Mouse (Mus musculus) midbrain, embryonic 13.5 days (tissue): ENCODE measurements at regions not wholly inside any gene's neighbourhood (a gene's known extent, or its start where the extent isn't known, plus 50 kb on each side); places are given as distances from the start of the nearest gene placed in this dataset.
A peak's percentile ranks its signal among the peaks of the same experiment; 100 is the strongest.

Experiments
- ATAC-seq: fragments of 200-750 bp; cut with Nextera tagmentation; 2 replicates; pipeline ENCODE4 v1.8.0; 2017; ENCODE audit warnings: mild to moderate bottlenecking, moderate TSS enrichment, moderate library complexity
- H3K27ac ChIP-seq: fragments of 300-500 bp; sonication (generic); 2 replicates; pipeline ENCODE4 v1.5.1; 2015; ENCODE audit warnings: inconsistent platforms, mild to moderate bottlenecking, moderate library complexity
- H3K27me3 ChIP-seq: fragments of 300-500 bp; sonication (generic); 2 replicates; pipeline ENCODE4 v1.6.1; 2015; ENCODE audit warnings: mild to moderate bottlenecking, inconsistent platforms
- H3K36me3 ChIP-seq: fragments of 300-500 bp; sonication (generic); 2 replicates; pipeline ENCODE4 v1.6.1; 2015; ENCODE audit warnings: mild to moderate bottlenecking, inconsistent platforms
- H3K4me1 ChIP-seq: fragments of 300-500 bp; sonication (generic); replicated peaks from 2 replicates; pipeline ENCODE4 v1.6.1; 2015; ENCODE audit warnings: inconsistent platforms
- H3K4me2 ChIP-seq: fragments of 300-500 bp; sonication (generic); replicated peaks from 2 replicates; pipeline ENCODE4 v1.6.1; 2015; ENCODE audit warnings: moderate library complexity, mild to moderate bottlenecking, inconsistent platforms
- H3K4me3 ChIP-seq: fragments of 300-500 bp; sonication (generic); replicated peaks from 2 replicates; pipeline ENCODE4 v1.5.1; 2015; ENCODE audit warnings: mild to moderate bottlenecking, inconsistent platforms
- H3K9ac ChIP-seq: fragments of 300-500 bp; sonication (generic); replicated peaks from 2 replicates; pipeline ENCODE4 v1.6.1; 2015; ENCODE audit warnings: mild to moderate bottlenecking, inconsistent platforms
- H3K9me3 ChIP-seq: fragments of 300-500 bp; sonication (generic); 2 replicates; pipeline ENCODE4 v1.6.1; 2016; ENCODE audit warnings: mild to moderate bottlenecking, inconsistent platforms
- WGBS: fragments of 180-500 bp; shearing (Covaris S2); methylation state at CpG from one replicate; pipeline ENCODE4 v1.1.7; 2015; 5-methylcytosine and 5-hydroxymethylcytosine counted together

DNA sequence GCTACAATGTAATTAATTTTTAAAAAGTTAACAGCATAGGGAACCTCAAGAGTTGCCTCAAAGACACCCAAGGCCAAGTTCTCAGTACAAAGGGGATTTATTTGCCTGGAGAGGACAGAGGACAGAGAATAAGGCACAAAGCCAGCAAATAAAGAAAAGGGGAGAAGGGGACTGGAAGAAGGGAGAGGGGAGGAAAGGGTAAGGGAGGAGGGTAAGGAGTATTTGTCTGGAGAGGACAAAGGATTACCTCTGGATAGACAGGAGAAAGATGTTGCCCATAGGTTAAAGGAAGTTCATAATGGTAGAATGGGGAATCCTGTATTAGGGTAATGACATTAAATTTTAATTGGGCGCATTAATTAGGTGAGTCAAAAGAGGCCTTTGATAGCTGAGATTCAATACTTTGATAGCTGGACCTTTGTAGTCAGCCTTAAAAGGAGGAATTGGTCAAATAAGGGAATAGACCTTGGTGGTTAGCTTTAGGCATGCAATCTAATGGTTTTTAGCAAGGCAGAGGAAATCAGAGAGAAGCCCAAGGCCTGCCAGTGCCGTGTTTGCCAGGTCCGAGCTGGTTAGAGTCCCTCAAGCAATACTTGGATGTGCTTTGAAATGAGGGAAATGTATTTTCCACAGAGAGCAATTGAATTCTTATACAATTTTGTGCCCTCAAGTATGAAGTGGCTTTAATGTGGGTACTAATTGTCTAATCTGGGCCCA lies 164.8 kb upstream of the Gnpda2 start:
- Histone ChIP-seq H3K9me3 (no peaks in the 10 kb centered on the region), H3K36me3 (no peaks in the 10 kb centered on the region), H3K9ac (no peak overlapping the region), H3K4me2 (no peak overlapping the region), H3K27ac (no peak overlapping the region), H3K4me3 (no peak overlapping the region), H3K4me1 (peaks cover 10% of the 10 kb centered on the region; the same call in 1 of the 2 replicates), H3K27me3 (no peaks in the 10 kb centered on the region)
- ATAC-seq = peak; percentile 73
- WGBS = 68% methylated on average over 3 of the region's 3 CpGs

GRCm38 (mm10) chr5:69756360-69756759 lies 164.2 kb upstream of the Gnpda2 start:
- Histone ChIP-seq H3K4me1 (peaks cover 10% of the 10 kb centered on the region; the same call in 1 of the 2 replicates), H3K27me3 (no peaks in the 10 kb centered on the region), H3K9me3 (no peaks in the 10 kb centered on the region), H3K4me3 (no peak overlapping the region), H3K9ac (no peak overlapping the region), H3K4me2 (no peak overlapping the region), H3K27ac (0 out of 2 replicates have a peak overlapping the region, but pooled peaks have one; percentile 14), H3K36me3 (no peaks in the 10 kb centered on the region)
- WGBS = 22% methylated on average over 1 of the region's 1 CpGs
- peak; percentile 62; the same call in 1 of the 2 replicates for ATAC-seq

GRCm38 (mm10) chr5:69740511-69740910 lies 148.4 kb upstream of the Gnpda2 start:
- H3K4me3 ChIP-seq = no peak overlapping the region
- H3K9ac ChIP-seq = no peak overlapping the region
- no peaks in the 10 kb centered on the region for H3K27me3 ChIP-seq
- H3K4me1 ChIP-seq = no peaks in the 10 kb centered on the region
- no peak overlapping the region for H3K27ac ChIP-seq
- H3K4me2 ChIP-seq = no peak overlapping the region
- H3K36me3 ChIP-seq = no peaks in the 10 kb centered on the region
- no peaks in the 10 kb centered on the region for H3K9me3 ChIP-seq
- 89% methylated on average over 1 of the region's 1 CpGs for WGBS
- ATAC-seq = no peak

DNA sequence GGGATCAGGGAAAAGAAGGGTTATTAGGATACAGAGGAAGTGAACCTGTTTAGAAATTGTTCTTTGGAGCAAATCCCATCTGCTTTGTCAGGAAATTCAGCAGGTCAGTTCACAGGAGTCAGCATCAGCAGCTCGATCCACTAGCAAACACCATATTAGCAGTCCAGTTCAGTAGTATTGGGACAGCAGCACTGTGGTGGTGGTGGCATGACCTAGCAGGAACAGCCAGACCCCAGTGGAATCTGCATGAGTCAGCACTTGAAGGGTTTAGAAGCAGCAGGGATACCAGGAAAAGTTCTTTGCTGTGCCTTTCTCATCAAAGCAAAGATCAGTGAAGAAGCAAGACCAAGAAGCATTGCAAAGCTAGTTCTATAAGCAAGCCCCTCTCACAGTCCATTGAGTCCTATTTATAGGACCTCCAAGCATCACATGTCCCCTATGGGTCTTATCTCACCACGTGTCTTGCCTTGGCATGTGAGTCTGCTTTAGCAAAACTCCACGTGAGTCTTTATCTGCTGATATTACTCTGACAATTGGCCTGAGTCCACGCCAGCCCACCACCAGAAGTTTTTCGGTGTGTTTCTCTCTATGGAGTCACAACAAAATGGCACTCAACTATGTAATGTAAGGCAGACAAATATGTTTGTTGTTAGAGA lies 129.3 kb upstream of the Gnpda2 start:
- Histone ChIP-seq H3K27me3 (no peaks in the 10 kb centered on the region), H3K4me2 (no peak overlapping the region), H3K36me3 (no peaks in the 10 kb centered on the region), H3K9ac (no peak overlapping the region), H3K27ac (no peak overlapping the region), H3K9me3 (no peaks in the 10 kb centered on the region), H3K4me3 (no peak overlapping the region), H3K4me1 (no peaks in the 10 kb centered on the region)
- WGBS = 91% methylated on average over 5 of the region's 5 CpGs
- ATAC-seq = no peak

- H3K4me1 ChIP-seq = no peaks in the 10 kb centered on the region
- no peak overlapping the region for H3K9ac ChIP-seq
- WGBS = 65% methylated on average over 2 of the region's 2 CpGs
- H3K27ac ChIP-seq = no peak overlapping the region
- H3K4me2 ChIP-seq = no peak overlapping the region
- no peaks in the 10 kb centered on the region for H3K36me3 ChIP-seq
- H3K9me3 ChIP-seq = no peaks in the 10 kb centered on the region
- ATAC-seq = no peak
- no peak overlapping the region for H3K4me3 ChIP-seq
- H3K27me3 ChIP-seq = no peaks in the 10 kb centered on the region
These were observed 123.9 kb upstream of the Gnpda2 start for GRCm38 (mm10) chr5:69716087-69716486.

GRCm38 (mm10) chr5:69707099-69707498 lies 115.0 kb upstream of the Gnpda2 start:
- WGBS = 6% methylated on average over 2 of the region's 2 CpGs
- H3K9me3 ChIP-seq = no peaks in the 10 kb centered on the region

GRCm38 (mm10) chr5:69705168-69705532 lies 113.0 kb upstream of the Gnpda2 start:
- Histone ChIP-seq H3K9ac (no peak overlapping the region), H3K27me3 (no peaks in the 10 kb centered on the region), H3K4me1 (0 out of 2 replicates have a peak, but pooled peaks cover 3% of the 10 kb centered on the region), H3K9me3 (no peaks in the 10 kb centered on the region), H3K27ac (no peak overlapping the region), H3K4me2 (no peak overlapping the region), H3K4me3 (no peak overlapping the region), H3K36me3 (no peaks in the 10 kb centered on the region)
- 60% methylated on average over 4 of the region's 4 CpGs for WGBS
- 0 out of 2 replicates have a peak, but pooled peaks have one; percentile 50 for ATAC-seq

More at GRCm38 (mm10) chr5:69707099-69707498, 115.0 kb upstream of the Gnpda2 start:
- Histone ChIP-seq H3K4me2 (no peak overlapping the region), H3K9ac (no peak overlapping the region), H3K36me3 (no peaks in the 10 kb centered on the region), H3K4me1 (0 out of 2 replicates have a peak, but pooled peaks cover 3% of the 10 kb centered on the region), H3K27me3 (no peaks in the 10 kb centered on the region), H3K27ac (no peak overlapping the region), H3K4me3 (no peak overlapping the region)
- ATAC-seq = no peak

- H3K9me3 ChIP-seq = no peaks in the 10 kb centered on the region
- no peaks in the 10 kb centered on the region for H3K36me3 ChIP-seq
- H3K27me3 ChIP-seq = no peaks in the 10 kb centered on the region
- no peak overlapping the region for H3K4me3 ChIP-seq
- WGBS = 52% methylated on average over 2 of the region's 2 CpGs
- no peak overlapping the region for H3K4me2 ChIP-seq
- H3K27ac ChIP-seq = 0 out of 2 replicates have a peak overlapping the region, but pooled peaks have one; percentile 2
- ATAC-seq = peak; percentile 72
- H3K4me1 ChIP-seq = 0 out of 2 replicates have a peak, but pooled peaks cover 3% of the 10 kb centered on the region
- H3K9ac ChIP-seq = no peak overlapping the region
These were observed 112.4 kb upstream of the Gnpda2 start for GRCm38 (mm10) chr5:69704261-69705167.

DNA sequence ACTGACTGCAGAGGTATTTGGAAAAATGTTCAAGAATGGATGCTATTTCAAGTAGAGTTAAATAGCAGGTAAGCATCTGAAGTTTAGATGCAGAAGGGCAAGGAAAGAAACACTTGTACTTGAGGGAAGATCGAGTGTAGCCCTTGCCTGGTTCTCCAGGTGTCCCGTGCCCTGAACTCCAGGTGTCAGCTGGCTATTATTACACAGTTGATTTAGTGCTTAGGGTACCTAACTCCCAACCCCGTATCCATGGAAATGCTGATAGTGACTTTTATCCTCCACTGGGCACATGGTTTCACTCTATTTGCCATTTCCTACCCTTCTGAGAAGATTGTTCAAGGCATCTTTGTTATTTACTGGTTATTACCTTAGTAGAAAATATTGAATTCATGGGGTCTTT lies 86.6 kb upstream of the Gnpda2 start:
- Histone ChIP-seq H3K9me3 (no peaks in the 10 kb centered on the region), H3K27me3 (no peaks in the 10 kb centered on the region), H3K4me2 (no peak overlapping the region), H3K4me3 (no peak overlapping the region), H3K9ac (no peak overlapping the region), H3K36me3 (no peaks in the 10 kb centered on the region), H3K27ac (no peak overlapping the region), H3K4me1 (no peaks in the 10 kb centered on the region)
- 83% methylated on average over 3 of the region's 3 CpGs for WGBS
- ATAC-seq = no peak

DNA sequence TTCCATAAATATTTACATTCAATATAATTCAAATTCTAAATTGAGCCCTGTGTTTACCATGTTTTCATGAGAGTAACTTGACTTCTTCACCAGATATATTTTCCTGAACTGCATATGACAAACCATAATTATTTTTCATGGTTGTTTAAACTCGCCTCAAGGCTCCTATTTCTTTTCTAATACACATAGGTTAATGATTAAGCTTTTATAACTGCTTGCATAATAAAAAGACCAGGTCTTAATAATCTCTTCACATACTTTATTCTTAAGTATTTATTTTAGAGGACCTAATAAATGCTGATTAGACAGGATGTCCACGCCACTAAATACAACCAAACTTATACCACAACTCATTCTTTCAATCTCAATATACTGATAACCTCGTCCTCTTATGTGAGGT lies 86.1 kb upstream of the Gnpda2 start:
- H3K27me3 ChIP-seq = no peaks in the 10 kb centered on the region
- no peak overlapping the region for H3K4me2 ChIP-seq
- 82% methylated on average over 3 of the region's 3 CpGs for WGBS
- no peaks in the 10 kb centered on the region for H3K9me3 ChIP-seq
- no peaks in the 10 kb centered on the region for H3K36me3 ChIP-seq
- H3K4me1 ChIP-seq = no peaks in the 10 kb centered on the region
- ATAC-seq = no peak
- no peak overlapping the region for H3K4me3 ChIP-seq
- no peak overlapping the region for H3K27ac ChIP-seq
- H3K9ac ChIP-seq = no peak overlapping the region

DNA sequence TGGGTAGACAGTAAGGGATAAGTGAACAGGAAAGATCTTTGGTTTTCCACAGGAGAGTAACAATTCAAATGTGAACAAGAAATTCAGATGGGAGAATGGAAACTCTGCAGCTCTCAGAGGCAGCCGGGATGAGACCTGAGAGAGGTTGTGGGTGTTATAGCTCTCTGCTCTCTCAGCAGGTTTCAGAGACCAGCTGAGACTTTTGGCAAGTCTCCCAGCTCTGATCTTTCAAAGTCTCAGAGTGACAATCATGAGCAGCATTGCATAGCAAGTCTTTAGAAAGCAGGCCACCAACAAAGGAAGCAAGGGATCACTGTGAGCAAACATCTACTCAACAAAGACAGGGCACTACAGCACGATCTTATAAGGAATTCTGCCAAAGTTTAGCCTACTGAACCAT lies 73.4 kb upstream of the Gnpda2 start:
- no peak overlapping the region for H3K4me3 ChIP-seq
- no peaks in the 10 kb centered on the region for H3K27me3 ChIP-seq
- WGBS = 40% methylated on average over 2 of the region's 2 CpGs
- no peak overlapping the region for H3K9ac ChIP-seq
- no peak for ATAC-seq
- no peaks in the 10 kb centered on the region for H3K36me3 ChIP-seq
- H3K9me3 ChIP-seq = no peaks in the 10 kb centered on the region
- H3K4me1 ChIP-seq = 0 out of 2 replicates have a peak, but pooled peaks cover 3% of the 10 kb centered on the region
- no peak overlapping the region for H3K4me2 ChIP-seq
- H3K27ac ChIP-seq = no peak overlapping the region

- no peaks in the 10 kb centered on the region for H3K27me3 ChIP-seq
- H3K4me1 ChIP-seq = 0 out of 2 replicates have a peak, but pooled peaks cover 3% of the 10 kb centered on the region
- 76% methylated on average over 3 of the region's 3 CpGs for WGBS
- ATAC-seq = no peak
- no peak overlapping the region for H3K27ac ChIP-seq
- H3K9me3 ChIP-seq = no peaks in the 10 kb centered on the region
- no peak overlapping the region for H3K4me2 ChIP-seq
- H3K9ac ChIP-seq = no peak overlapping the region
- no peaks in the 10 kb centered on the region for H3K36me3 ChIP-seq
- no peak overlapping the region for H3K4me3 ChIP-seq
These were observed 71.8 kb upstream of the Gnpda2 start for GRCm38 (mm10) chr5:69663961-69664360.
